Mouse (Mus musculus) brain, adult 10 weeks (tissue): ENCODE data around the gene Krba1. TPM values are rescaled to one million over a fixed set of nuclear protein-coding genes. Genes with fewer than 3 reads are reported as not detected.

Experiments
- polyA plus RNA-seq: library from polyadenylated mRNA; stranded (reverse); fragments of 350-450 nt; fragmentation: Illumina TruSeq; extraction: RNeasy Lipid Tissue Mini Kit (QIAGEN cat#74804); gene quantifications from one replicate; pipeline ENCODE4 v1.2.3, GENCODE M21; 2015; ENCODE audit warnings: low read depth, low replicate concordance

Krba1 gene
- polyA plus RNA-seq, result 24.2 TPM

DNA sequence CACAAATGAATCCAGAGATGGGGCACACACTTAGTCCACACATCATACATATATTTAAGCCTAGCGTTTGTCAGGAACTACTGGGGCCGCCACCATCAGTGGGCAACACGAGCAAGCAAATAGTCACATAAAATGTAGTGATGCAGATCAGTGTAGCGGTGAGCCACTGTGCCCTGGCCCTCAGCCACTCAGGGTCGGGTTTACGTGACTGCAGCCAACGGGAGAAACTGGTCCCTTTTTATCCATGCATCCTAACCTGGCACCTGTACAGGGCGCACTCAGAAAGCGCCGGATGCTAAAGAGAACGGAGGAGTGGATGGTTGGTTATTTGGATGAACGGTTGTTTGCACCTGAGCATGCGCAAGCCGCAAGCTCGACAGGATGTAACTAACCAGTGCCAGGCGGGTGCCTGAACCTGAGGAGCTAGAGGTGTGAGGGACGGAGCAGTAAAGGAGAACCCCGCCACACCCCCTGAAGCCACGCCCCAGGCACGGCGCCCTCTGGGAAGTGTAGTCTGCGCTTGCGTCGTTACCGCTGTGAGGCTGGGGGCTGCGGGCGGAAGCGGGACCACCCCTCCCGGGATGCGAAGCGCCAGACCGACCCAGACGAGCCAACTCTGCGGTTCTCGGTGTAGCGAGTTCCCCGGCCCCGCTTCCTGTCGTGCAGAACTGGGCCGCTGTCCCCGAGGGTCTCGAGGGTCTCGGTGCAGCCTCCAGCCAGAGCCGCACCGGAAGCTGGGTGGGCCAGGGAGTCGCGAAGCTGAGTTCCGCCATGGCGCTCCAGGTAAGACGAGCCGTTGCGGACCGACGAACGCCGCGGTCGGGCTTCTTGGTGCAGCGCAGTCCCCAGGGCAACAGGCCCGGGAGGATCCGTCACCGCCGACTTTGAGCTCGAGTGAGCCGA, at the start of gene Krba1:
Krba1 (plus strand) TSS at position 482 of the 903 bp plus-strand sequence.

DNA sequence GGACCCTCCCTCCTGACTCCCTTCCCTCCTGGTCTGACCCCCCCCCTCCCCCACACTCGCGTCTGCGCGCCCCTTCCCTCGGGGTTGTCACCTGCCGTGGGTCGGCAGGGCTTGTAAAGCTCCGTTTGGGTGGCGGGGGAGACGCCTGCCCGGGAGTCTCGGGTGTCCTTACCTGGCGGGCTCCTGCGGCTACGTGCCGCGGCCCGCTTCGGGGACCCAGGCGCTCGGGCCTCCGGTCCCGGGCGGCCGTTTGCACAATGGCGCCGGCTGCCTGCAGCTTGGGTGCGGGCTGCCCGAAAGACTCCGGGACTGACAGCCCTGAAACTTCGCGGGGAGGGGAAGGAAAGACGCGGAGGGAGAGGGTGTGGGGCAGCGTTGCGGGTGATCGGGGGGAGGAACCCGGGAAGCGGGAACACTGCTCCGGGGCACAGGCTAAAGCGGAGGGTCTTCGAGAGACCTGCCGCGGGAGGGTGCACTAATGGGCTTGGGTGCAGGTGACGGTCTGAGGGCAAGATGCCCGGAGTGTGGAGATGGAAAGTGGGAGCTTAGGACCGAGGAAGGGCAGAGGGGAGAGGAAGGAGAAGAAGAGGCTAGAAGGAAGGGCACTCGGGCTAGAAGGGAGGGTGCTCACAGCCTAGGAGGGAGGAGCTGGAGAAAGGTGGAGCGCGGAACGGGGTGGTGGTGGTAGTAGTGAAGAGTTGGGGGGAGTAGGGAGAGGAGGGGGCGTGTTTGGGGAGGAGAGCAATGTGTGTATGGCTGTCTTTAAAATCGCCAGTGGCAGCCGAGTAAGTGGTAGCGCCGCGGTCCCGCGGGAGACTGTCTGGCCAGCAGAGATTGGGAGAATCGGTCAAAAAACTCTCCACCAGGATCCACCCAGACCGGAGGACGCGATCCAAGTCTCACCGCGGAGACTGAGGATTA, 50.1 kb downstream of the Krba1 start, which contains the start of gene Zfp467:
Zfp467 (minus strand) TSS at position 645 of the 921 bp plus-strand sequence.

DNA sequence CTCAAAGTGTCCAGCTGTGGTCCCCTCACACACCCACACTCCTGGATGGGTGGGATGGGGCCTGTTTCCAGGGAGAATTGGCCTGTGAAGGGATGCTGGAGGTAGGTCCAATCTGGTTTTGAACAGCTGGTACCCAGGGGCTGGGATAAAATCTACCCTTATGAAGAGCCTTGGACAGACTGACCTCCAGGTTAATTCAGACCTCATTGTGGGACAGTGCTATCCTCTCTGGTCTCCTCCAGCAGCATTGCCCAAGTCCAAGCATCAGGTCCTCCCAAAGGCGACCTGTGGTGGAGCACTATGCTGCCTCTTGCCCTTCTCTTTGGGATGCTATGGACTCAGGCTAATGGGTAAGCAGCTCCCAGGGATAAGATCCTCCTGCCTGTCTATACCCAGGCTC, 52.5 kb downstream of the Krba1 start, which contains the start of gene Sspo:
Sspo (plus strand) TSS at position 301 of the 400 bp plus-strand sequence.

Other genes with a start within 250 kb of the Krba1 start
- 26.2 TPM for gene Zfp467, start 50.2 kb downstream of the Krba1 start, polyA plus RNA-seq
- 2.0 TPM for gene Sspo, start 52.6 kb downstream of the Krba1 start, polyA plus RNA-seq
- gene Atp6v0e2, start 142.0 kb downstream of the Krba1 start, polyA plus RNA-seq, result 496 TPM
- gene Lrrc61, start 159.2 kb downstream of the Krba1 start, polyA plus RNA-seq, result 29.1 TPM
- 35.5 TPM for gene Rarres2, start 177.2 kb downstream of the Krba1 start, polyA plus RNA-seq
- not detected for gene Gm45021, start 194.0 kb downstream of the Krba1 start, polyA plus RNA-seq
- 33.0 TPM for gene Repin1, start 198.3 kb downstream of the Krba1 start, polyA plus RNA-seq
- gene Gm44965, start 198.4 kb downstream of the Krba1 start, polyA plus RNA-seq, result not detected
- 5.2 TPM for gene Zfp775, start 206.5 kb downstream of the Krba1 start, polyA plus RNA-seq
- 20.7 TPM for gene AI854703, start 231.2 kb downstream of the Krba1 start, polyA plus RNA-seq